Mouse (Mus musculus) embryonic fibroblast, embryonic 13.5 days (primary cell): ENCODE data around the gene Slco1c1.

Source experiments
- CTCF ChIP-seq: IDR thresholded peaks from 2 replicates; pipeline ENCODE4 v1.5.1; 2011; ENCODE audit warnings: mild to moderate bottlenecking, control low read depth, low read length, moderate library complexity, borderline replicate concordance; ENCODE audit not compliant: insufficient read depth
- POLR2A ChIP-seq: IDR thresholded peaks from 2 replicates; pipeline ENCODE4 v1.6.1; 2011; ENCODE audit warnings: low read depth, mild to moderate bottlenecking, control low read depth, low read length, moderate library complexity

DNA sequence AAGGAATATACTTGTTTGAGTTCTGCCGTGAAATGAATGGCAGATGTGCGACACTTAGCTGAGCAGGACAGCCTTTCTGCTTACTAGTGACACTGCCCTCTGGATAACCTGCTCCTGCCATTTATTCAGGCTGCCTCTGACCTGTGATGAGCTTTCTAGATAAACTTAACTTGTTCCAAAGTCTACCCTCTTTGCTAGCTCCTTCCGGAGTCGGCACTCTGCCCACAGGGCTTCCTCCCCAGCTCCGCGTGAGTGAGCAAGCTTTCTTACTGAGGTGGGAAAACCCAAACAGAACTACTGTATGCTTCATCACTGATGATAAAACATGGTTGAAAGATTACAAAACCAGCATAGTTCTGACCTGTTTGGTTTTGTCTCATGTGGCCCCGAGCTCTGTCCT, 19.2 kb downstream of the Slco1c1 start:
- TF ChIP-seq CTCF (no peak), POLR2A (no peak)
